Mouse (Mus musculus) megakaryocyte progenitor cell, adult 5-6 weeks (primary cell): ENCODE data around the gene Slc39a11. TPM values are rescaled to one million over a fixed set of nuclear protein-coding genes. Genes with fewer than 3 reads are reported as not detected.

Source experiments
- ATAC-seq: replicated peaks from 2 replicates; pipeline ENCODE4 v1.8.0; 2016; ENCODE audit warnings: mild to moderate bottlenecking, moderate TSS enrichment, inconsistent platforms; ENCODE audit not compliant: poor library complexity
- total RNA-seq, 2 experiments: library from RNA; stranded (forward) in 1 of 2; stranded (reverse) in 1 of 2; fragments of 157-497, 149-512 nt in 1 of 2; fragments of 200-1000 nt in 1 of 2; gene quantifications; 2 replicates each; pipeline versions ENCODE4 v1.2.3 to v1.2.4; 2015 to 2017

Gene Slc39a11
- total RNA-seq, 2 experiments from 2014 or later = 25.6 to 30.9 TPM

- ATAC-seq = no peak
These were observed 131.7 kb downstream of the Slc39a11 start for GRCm38 (mm10) chr11:113518176-113518575.

- no peak for ATAC-seq
These were observed 133.7 kb downstream of the Slc39a11 start for GRCm38 (mm10) chr11:113516156-113516555.

- ATAC-seq = no peak
These were observed 136.9 kb downstream of the Slc39a11 start for GRCm38 (mm10) chr11:113512976-113513375.

GRCm38 (mm10) chr11:113512150-113512549, 137.7 kb downstream of the Slc39a11 start:
- peak; percentile 71 for ATAC-seq

GRCm38 (mm10) chr11:113510969-113511625, 138.8 kb downstream of the Slc39a11 start:
- ATAC-seq = no peak

- ATAC-seq = no peak
These were observed 139.6 kb downstream of the Slc39a11 start for GRCm38 (mm10) chr11:113510249-113510648.

GRCm38 (mm10) chr11:113507716-113508480, 142.0 kb downstream of the Slc39a11 start:
- peak; percentile 10; the same call in 1 of the 2 replicates for ATAC-seq

- peak; percentile 36 for ATAC-seq
These were observed 144.2 kb downstream of the Slc39a11 start for GRCm38 (mm10) chr11:113505551-113506160.

GRCm38 (mm10) chr11:113504459-113505062, 145.3 kb downstream of the Slc39a11 start:
- peak; percentile 65 for ATAC-seq

- ATAC-seq = no peak
These were observed 146.9 kb downstream of the Slc39a11 start for GRCm38 (mm10) chr11:113502968-113503367.

GRCm38 (mm10) chr11:113500631-113501305, 149.1 kb downstream of the Slc39a11 start:
- no peak for ATAC-seq

GRCm38 (mm10) chr11:113498889-113499288, 151.0 kb downstream of the Slc39a11 start:
- ATAC-seq = peak; percentile 86

- ATAC-seq = no peak
These were observed 155.8 kb downstream of the Slc39a11 start for GRCm38 (mm10) chr11:113494021-113494546.

- peak; percentile 17; the same call in 1 of the 2 replicates for ATAC-seq
These were observed 159.1 kb downstream of the Slc39a11 start for GRCm38 (mm10) chr11:113490530-113491520.

GRCm38 (mm10) chr11:113487603-113488335, 162.1 kb downstream of the Slc39a11 start:
- ATAC-seq = peak; percentile 71

GRCm38 (mm10) chr11:113484037-113484436, 165.8 kb downstream of the Slc39a11 start:
- ATAC-seq = no peak

GRCm38 (mm10) chr11:113477550-113477949, 172.3 kb downstream of the Slc39a11 start:
- ATAC-seq = no peak

- no peak for ATAC-seq
These were observed 173.2 kb downstream of the Slc39a11 start for GRCm38 (mm10) chr11:113476720-113477119.

GRCm38 (mm10) chr11:113475491-113475890, 174.4 kb downstream of the Slc39a11 start:
- no peak for ATAC-seq
